Mouse (Mus musculus) kidney, postnatal 0 days (tissue): ENCODE data around the gene Tbc1d2. TPM values are rescaled to one million over a fixed set of nuclear protein-coding genes. Genes with fewer than 3 reads are reported as not detected.

Experiments used
- ATAC-seq: fragments of 200-750 bp; cut with Nextera tagmentation; replicated peaks from 2 replicates; pipeline ENCODE4 v1.8.0; 2017; ENCODE audit warnings: low read depth, moderate number of reproducible peaks, moderate TSS enrichment, moderate library complexity; ENCODE audit not compliant: low FRiP score
- DNase-seq: peaks from one replicate; pipeline ENCODE4 v3.0.0-alpha.2; 2016; ENCODE audit warnings: low spot score
- H3K27ac ChIP-seq: fragments of 300-500 bp; sonication (generic); 2 replicates; pipeline ENCODE4 v1.5.1; 2014; ENCODE audit warnings: mild to moderate bottlenecking
- H3K27me3 ChIP-seq: fragments of 300-500 bp; sonication (generic); 2 replicates; pipeline ENCODE4 v1.6.1; 2014; ENCODE audit warnings: low read length, mixed read lengths; ENCODE audit not compliant: insufficient read depth
- H3K36me3 ChIP-seq: fragments of 300-500 bp; sonication (generic); 2 replicates; pipeline ENCODE4 v1.6.1; 2014; ENCODE audit warnings: low read length, mixed read lengths; ENCODE audit not compliant: insufficient read depth
- H3K4me1 ChIP-seq: fragments of 300-500 bp; sonication (generic); replicated peaks from 2 replicates; pipeline ENCODE4 v1.6.1; 2014; ENCODE audit warnings: antibody characterized with exemption, low read length, mixed read lengths; ENCODE audit not compliant: insufficient read depth
- H3K4me2 ChIP-seq: fragments of 300-500 bp; sonication (generic); 2 replicates; pipeline ENCODE4 v1.6.1; 2014; ENCODE audit warnings: mild to moderate bottlenecking, low read length, moderate library complexity, mixed read lengths
- H3K4me3 ChIP-seq: fragments of 300-500 bp; sonication (generic); replicated peaks from 2 replicates; pipeline ENCODE4 v1.5.1; 2014; ENCODE audit warnings: low read depth, low read length
- H3K9ac ChIP-seq: fragments of 300-500 bp; sonication (generic); 2 replicates; pipeline ENCODE4 v1.6.1; 2014; ENCODE audit warnings: low read depth, low read length
- H3K9me3 ChIP-seq: fragments of 300-500 bp; sonication (generic); replicated peaks from 2 replicates; pipeline ENCODE4 v1.6.1; 2016; ENCODE audit warnings: low read length, inconsistent platforms, mixed read lengths
- CTCF ChIP-seq: IDR thresholded peaks from 2 replicates; pipeline ENCODE4 v1.5.1; 2016; ENCODE audit warnings: antibody characterized with exemption, low read depth, mild to moderate bottlenecking, moderate library complexity
- WGBS: fragments of 180-500 bp; shearing (Covaris S2); extraction: QIAGEN DNeasy Blood & Tissue Kit; methylation state at CpG from one replicate; pipeline ENCODE4 v1.1.7; 2014; 5-methylcytosine and 5-hydroxymethylcytosine counted together
- polyA plus RNA-seq: library from polyadenylated mRNA; unstranded; fragments of >200 nt; fragmentation: Nextera tagmentation; extraction: Ambion mirVana; gene quantifications from 2 replicates; pipeline ENCODE4 v1.2.1, GENCODE M21; 2015

Gene Tbc1d2
- polyA plus RNA-seq, result 3.6 and 4.2 TPM in 2 replicates

DNA sequence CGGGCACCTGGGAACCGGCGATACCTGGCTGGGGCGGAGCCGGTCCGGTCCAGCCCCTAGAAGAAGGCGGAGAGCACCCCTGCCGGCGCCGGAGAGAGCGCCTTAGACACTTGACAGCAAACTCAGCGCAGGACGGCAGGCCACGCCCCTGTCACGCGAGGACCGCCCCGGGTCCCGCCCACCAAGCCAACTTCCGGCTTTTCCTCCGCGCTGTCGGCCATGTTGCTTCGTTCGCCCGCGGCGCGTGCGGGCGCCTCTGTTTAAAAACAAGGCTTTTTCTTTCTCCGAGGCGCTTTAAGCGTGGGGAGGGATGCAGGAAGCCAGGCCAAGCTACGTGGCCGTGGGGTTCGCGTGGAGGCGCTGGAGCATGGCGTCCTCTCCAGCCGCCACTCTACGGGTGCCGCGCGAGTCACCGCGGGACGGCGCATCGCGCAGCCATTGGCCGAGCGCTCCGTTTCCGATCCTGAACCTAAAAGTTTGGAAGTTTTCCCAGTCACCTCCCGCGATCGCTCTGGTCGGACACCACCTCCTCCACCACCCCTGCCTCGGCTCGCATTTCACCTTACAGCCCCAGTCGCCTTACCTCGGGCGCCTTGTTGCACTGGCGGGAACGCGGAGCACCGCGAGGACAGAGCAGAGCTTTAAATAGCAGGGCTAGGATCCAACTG is at the start of gene Tbc1d2:
Gene Tbc1d2, minus strand, starts transcription at position 124 of the 668 bp plus-strand sequence.
- Histone ChIP-seq H3K9ac (peak within 1 kb of the TSS; percentile 71), H3K4me1 (0 out of 2 replicates have a peak, but pooled peaks cover 4% of the 10 kb centered on the region), H3K4me2 (peak within 1 kb of the TSS; percentile 94), H3K27me3 (no peaks in the 10 kb centered on the region), H3K4me3 (peak within 1 kb of the TSS; percentile 71), H3K9me3 (no peaks in the 10 kb centered on the region), H3K27ac (peak within 1 kb of the TSS; percentile 91), H3K36me3 (no peaks in the 10 kb centered on the region)
- WGBS, result under 1% methylated on average over 67 of the region's 69 CpGs
- peak; percentile 63 for TF ChIP-seq CTCF
- DNase-seq (peak; percentile 95), ATAC-seq (peak; percentile 97)

DNA sequence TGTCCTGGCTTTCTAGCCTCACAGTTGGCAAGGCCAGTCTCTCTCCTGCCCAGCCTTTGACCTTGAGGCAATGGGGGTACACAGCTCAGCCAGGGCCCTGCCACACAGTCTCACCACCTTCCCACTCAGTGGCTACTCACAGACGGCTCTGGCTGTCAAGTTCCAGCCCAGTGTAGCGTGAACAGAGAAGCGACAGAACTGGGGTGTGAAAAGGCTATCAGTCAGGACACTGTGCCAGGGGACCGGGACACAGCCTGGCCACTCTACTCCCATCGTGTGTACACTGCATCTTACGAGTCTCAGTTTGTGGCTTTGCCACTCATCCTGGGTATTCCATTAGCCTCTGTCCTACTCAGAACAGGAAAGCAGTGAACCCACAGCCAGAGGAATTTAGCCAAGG is 46.5 kb upstream of the Tbc1d2 start:
- H3K4me2 ChIP-seq, result no peak overlapping the region
- DNase-seq (no peak), ATAC-seq (0 out of 2 replicates have a peak, but pooled peaks have one; percentile 17)
- no peak overlapping the region for H3K9ac ChIP-seq
- H3K27me3 ChIP-seq, result no peaks in the 10 kb centered on the region
- no peaks in the 10 kb centered on the region for H3K4me1 ChIP-seq
- H3K9me3 ChIP-seq, result no peaks in the 10 kb centered on the region
- no peak overlapping the region for H3K4me3 ChIP-seq
- H3K36me3 ChIP-seq, result no peaks in the 10 kb centered on the region
- H3K27ac ChIP-seq, result no peak overlapping the region
- 39% methylated on average over 6 of the region's 6 CpGs for WGBS
- TF ChIP-seq CTCF, result no peak

DNA sequence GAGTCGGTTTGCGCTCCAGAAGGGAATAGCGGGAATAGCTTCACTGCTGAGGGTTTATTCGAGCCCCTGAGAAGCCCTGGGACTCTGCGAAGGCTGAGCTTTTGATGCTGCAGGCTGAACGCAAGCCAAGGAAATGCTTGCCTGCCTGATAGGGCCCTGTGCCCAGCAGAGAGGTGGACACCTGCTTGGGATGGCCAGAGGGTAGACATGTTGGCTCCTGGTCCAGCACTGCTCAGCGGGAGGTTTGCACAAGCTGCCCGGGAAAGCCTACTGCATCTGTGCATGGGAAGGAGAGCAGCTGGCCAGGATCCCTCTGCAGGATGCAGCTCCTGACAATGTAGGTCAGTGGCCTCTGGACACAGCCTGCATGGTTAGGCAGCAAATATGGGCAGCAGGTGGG is 40.6 kb upstream of the Tbc1d2 start:
- ATAC-seq, result no peak
- H3K4me2 ChIP-seq, result no peak overlapping the region
- H3K9me3 ChIP-seq, result no peaks in the 10 kb centered on the region
- no peak overlapping the region for H3K4me3 ChIP-seq
- H3K9ac ChIP-seq, result no peak overlapping the region
- 87% methylated on average over 8 of the region's 8 CpGs for WGBS
- no peaks in the 10 kb centered on the region for H3K36me3 ChIP-seq
- H3K27me3 ChIP-seq, result no peaks in the 10 kb centered on the region
- no peak for DNase-seq
- no peak for TF ChIP-seq CTCF
- no peak overlapping the region for H3K27ac ChIP-seq
- no peaks in the 10 kb centered on the region for H3K4me1 ChIP-seq

DNA sequence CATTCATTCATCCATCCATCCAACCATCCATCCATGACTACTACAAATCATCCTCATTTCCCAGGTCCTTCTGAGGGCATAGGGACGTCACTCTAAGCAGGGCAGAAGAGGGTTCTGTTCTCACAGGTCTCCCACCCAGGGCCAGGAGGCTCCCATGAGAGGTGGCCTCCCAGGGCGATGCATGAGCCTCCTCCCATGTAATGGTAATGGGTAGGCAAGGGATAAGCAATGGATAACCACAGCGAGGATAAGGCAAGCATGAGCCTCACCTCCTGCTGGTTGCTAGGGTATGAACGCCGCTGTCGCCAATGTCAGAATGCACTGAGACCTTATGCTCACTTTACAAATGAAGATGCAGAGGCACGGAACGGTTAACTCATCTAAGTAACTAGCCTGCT is 40.0 kb upstream of the Tbc1d2 start:
- H3K36me3 ChIP-seq, result no peaks in the 10 kb centered on the region
- H3K9ac ChIP-seq, result no peak overlapping the region
- TF ChIP-seq CTCF, result no peak
- 81% methylated on average over 8 of the region's 8 CpGs for WGBS
- ATAC-seq (no peak), DNase-seq (no peak)
- no peak overlapping the region for H3K27ac ChIP-seq
- H3K4me3 ChIP-seq, result no peak overlapping the region
- H3K4me1 ChIP-seq, result no peaks in the 10 kb centered on the region
- no peaks in the 10 kb centered on the region for H3K9me3 ChIP-seq
- no peak overlapping the region for H3K4me2 ChIP-seq
- H3K27me3 ChIP-seq, result no peaks in the 10 kb centered on the region

DNA sequence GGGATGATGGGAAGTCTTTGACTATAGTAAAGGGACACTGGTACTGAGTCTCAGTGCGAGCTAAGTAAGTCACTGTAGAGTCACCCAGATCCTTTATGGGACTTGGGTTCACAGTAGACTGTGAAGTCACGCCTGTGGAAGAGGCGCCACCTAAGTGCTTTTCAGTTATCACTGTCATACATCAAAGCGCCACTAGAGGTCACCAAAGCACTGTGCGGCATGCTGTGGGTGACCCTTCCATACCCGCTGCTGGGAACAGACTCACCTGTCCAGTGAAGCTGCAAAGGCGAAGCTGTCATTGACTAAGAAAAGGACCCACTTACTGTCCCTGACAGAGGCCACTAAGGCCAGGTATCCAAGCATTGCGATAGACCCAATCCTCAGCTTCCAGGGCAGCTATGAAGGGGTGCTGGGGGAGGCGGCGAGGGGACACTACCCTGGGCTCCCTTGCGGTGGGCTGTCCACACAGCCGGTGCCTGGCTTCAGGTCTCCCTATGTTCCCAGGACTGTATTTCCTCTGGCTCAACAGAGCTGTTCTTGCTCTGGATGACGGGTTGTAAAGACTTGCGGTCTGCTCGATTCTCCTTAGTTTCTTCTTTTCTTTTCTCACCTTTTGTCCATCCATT is 39.5 kb upstream of the Tbc1d2 start:
- DNase-seq (peak; percentile 77), ATAC-seq (peak; percentile 44; the same call in 1 of the 2 replicates)
- peak; percentile 96 for TF ChIP-seq CTCF
- H3K4me3 ChIP-seq, result no peak overlapping the region
- H3K36me3 ChIP-seq, result no peaks in the 10 kb centered on the region
- H3K9ac ChIP-seq, result no peak overlapping the region
- H3K9me3 ChIP-seq, result no peaks in the 10 kb centered on the region
- 39% methylated on average over 15 of the region's 15 CpGs for WGBS
- no peaks in the 10 kb centered on the region for H3K4me1 ChIP-seq
- no peaks in the 10 kb centered on the region for H3K27me3 ChIP-seq
- no peak overlapping the region for H3K27ac ChIP-seq
- no peak overlapping the region for H3K4me2 ChIP-seq

DNA sequence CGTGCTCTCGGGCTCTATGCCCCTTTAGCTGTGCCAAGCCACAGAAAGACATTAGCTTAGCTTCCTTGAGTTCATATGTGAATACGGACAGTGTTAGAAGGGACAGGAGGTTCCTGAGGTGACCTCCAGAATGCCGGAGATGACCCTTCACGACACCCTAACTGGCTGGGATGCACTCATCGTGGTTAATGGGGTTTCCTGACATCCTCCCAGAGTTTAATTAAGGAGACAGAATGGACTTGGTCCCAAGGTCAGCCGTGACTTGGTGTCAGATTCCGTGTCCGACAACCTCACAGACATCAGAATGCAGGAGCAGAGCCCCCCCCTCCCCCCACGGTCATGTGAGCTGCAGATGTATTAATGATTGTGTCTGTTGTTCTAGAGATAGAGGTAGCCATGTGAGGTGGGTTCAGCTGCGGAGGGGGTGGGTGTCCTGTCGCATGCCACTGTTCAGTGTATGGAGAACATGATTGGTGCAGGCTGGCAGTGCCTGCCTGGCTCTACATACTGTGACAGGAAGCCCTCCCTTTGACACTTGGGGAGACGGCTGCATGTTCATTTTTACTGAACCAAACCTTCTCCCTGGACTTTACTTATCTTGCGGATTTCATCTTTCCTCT is 38.3 kb upstream of the Tbc1d2 start:
- 34% methylated on average over 14 of the region's 14 CpGs for WGBS
- no peak overlapping the region for H3K9ac ChIP-seq
- no peak; the same call in 1 of the 2 replicates for ATAC-seq

More for the DNA sequence above, 38.3 kb upstream of the Tbc1d2 start:
- no peak overlapping the region for H3K4me2 ChIP-seq
- H3K4me3 ChIP-seq, result no peak overlapping the region
- H3K36me3 ChIP-seq, result no peaks in the 10 kb centered on the region
- no peaks in the 10 kb centered on the region for H3K9me3 ChIP-seq
- TF ChIP-seq CTCF, result no peak
- H3K4me1 ChIP-seq, result no peaks in the 10 kb centered on the region
- no peaks in the 10 kb centered on the region for H3K27me3 ChIP-seq
- DNase-seq, result peak; percentile 51
- H3K27ac ChIP-seq, result no peak overlapping the region
